Mouse (Mus musculus) G1E (cell line): ENCODE results near the gene Col1a2.

ENCODE experiments used
- CTCF ChIP-seq: IDR thresholded peaks from 2 replicates; pipeline ENCODE4 v1.5.1; 2012; ENCODE audit warnings: low read depth, low read length, inconsistent platforms, mixed read lengths
- GATA1 ChIP-seq: IDR thresholded peaks from 2 replicates; pipeline ENCODE4 v1.6.1; 2012; ENCODE audit warnings: borderline replicate concordance, low read length, inconsistent platforms, mixed read lengths
- POLR2AphosphoS5 ChIP-seq: IDR thresholded peaks from 2 replicates; pipeline ENCODE4 v1.6.1; 2012; ENCODE audit warnings: low read depth, low read length, inconsistent platforms; ENCODE audit not compliant: insufficient replicate concordance
- TAL1 ChIP-seq: conservative IDR thresholded peaks from 2 replicates; pipeline ENCODE4 v1.6.1; 2012; ENCODE audit warnings: low read depth, low read length, inconsistent platforms, mixed read lengths

DNA sequence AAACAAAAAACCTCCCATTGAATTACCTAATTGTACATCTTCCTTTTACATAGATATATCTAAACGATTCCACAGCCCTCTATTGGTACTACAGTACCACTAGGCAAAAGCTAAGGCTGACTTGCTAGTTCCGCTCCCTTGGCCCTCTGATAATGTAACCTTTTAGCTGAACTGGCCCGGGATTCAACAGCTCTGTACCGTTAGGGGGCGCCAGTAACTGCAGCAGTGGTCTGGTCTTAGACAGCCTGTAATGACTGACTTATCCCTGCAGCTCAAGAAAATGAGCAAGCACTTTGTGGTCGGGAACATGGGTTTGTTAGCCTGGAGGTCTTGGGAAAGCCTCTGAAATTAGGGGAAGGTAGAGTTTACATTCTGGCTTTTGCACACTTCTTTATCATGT lies 39.9 kb downstream of the Col1a2 start:
- TF ChIP-seq CTCF (peak; percentile 23; the same call in 1 of the 2 replicates), GATA1 (no peak), TAL1 (no peak), POLR2AphosphoS5 (no peak)
